Mouse (Mus musculus): Measurements from ENCODE around the gene Olfr1037.
"Not testable (repeated sequence)": the region's sequence is repeated elsewhere in the genome, so short reads cannot be mapped to it uniquely, and the experiment has no call there.

Olfr1037 gene

DNA sequence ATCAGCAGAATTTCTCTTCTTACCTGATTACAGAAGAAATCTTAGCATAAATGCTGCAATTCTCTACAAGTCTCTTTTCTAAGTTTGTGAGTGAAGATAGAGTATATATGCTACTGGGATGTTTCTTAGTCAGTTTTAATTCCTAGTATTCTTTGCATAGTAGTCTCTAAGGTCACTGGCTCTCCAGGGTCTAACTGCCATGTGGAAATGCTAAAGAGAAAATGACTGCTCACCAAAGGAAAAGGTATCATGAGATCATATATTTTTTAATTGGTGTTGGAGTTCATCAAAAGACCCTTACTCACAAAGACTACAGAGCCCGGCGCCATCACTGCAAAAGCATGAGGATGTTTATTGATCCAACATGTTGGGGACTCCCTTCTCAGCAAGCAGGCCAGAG, at the start of gene Olfr1037:
Gene Olfr1037 (minus strand): TSS at position 101 of the 400 bp plus-strand sequence.
- Histone ChIP-seq H3K36me3 (ENCODE audit: insufficient read depth, low read length) (no peaks in the 10 kb centered on the region), H3K9me3 (ENCODE audit: low read length) (no peaks in the 10 kb centered on the region), H3K27me3 (ENCODE audit: insufficient read depth, low read length) (no peaks in the 10 kb centered on the region), H3K4me3 (replicated peaks; ENCODE audit: low read length) (no peak within 1 kb of the TSS), H3K4me1 (replicated peaks; ENCODE audit: low read depth, low read length) (no peaks in the 10 kb centered on the region)
- TF ChIP-seq POU5F1 (IDR thresholded peaks at IDR 0.05; ENCODE audit: borderline replicate concordance, low read length) (no peak), CTCF (conservative IDR thresholded peaks at IDR 0.05; ENCODE audit: low read length) (no peak), NANOG (IDR thresholded peaks at IDR 0.05; ENCODE audit: borderline replicate concordance, low read length) (no peak)

DNA sequence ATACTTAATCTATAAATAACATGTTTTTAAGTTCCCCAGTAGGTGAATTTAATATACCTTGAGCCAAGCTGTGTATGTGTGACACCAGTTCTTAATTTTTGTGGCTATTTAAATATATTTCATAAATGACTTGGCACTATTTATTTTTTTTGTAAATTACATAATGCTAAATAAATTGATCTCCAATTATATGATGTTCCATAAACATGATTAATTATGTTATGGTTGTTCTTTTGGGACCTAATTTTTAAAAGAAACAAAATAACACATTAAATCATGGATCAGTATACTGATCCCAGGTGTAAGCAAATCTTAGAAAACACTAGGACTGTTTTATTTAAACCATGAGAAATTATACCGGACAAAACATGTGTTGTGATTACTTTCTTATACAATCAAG, 48.6 kb upstream of the Olfr1037 start, which contains the start of gene Olfr1039:
Gene Olfr1039 (minus strand): TSS at position 101 of the 400 bp plus-strand sequence.
- Histone ChIP-seq H3K4me3 (replicated peaks; ENCODE audit: low read length) (no peak within 1 kb of the TSS), H3K36me3 (ENCODE audit: insufficient read depth, low read length) (no peaks in the 10 kb centered on the region), H3K4me1 (replicated peaks; ENCODE audit: low read depth, low read length) (no peaks in the 10 kb centered on the region), H3K9me3 (ENCODE audit: low read length) (no peaks in the 10 kb centered on the region), H3K27me3 (ENCODE audit: insufficient read depth, low read length) (no peaks in the 10 kb centered on the region)
- no peak for TF ChIP-seq POU5F1 (IDR thresholded peaks at IDR 0.05; ENCODE audit: borderline replicate concordance, low read length)
- TF ChIP-seq CTCF (conservative IDR thresholded peaks at IDR 0.05; ENCODE audit: low read length), result no peak
- TF ChIP-seq NANOG (IDR thresholded peaks at IDR 0.05; ENCODE audit: borderline replicate concordance, low read length), result no peak

DNA sequence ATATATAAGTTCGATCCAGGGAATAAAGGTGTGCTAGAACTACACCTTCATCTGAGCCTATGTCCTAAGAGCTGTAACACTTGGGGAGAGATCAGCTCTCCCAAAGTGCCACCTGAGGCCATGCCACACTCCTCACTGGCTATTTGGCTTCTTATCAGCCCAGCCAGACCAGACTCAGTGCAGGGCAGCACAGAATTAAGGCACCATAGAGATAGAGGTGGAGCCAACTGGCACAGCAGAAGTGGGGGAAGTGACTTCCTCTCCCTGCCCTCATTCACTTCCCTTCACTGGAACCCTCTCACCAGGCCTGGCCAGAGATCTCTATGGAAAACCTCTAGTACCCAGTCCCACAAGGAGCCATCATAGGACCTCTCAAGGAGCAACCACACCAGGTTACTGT, 6.7 kb downstream of the Olfr1037 start:
- not testable (repeated sequence) for H3K36me3 ChIP-seq (ENCODE audit: insufficient read depth, low read length); H3K27me3 ChIP-seq (ENCODE audit: insufficient read depth, low read length); H3K9me3 ChIP-seq (ENCODE audit: low read length); H3K4me1 ChIP-seq (replicated peaks; ENCODE audit: low read depth, low read length); H3K4me3 ChIP-seq (replicated peaks; ENCODE audit: low read length)

DNA sequence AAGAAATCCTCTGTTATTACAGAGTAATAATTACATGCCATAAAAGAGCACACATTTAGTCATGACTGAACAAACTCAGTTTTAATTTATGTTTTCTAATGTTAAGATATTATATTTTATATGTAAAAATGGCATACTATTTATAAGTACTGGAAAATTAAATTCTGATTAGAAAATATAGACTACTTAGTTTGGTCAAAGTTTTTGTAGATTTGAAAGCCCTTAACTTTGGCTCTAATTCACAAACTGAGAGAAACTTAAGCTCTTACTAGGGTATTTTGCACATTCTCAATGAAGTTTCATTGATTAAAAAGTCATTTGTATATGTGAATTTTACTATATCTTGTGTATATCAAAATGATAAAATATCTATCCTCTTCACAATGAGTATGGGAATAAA, 13.5 kb downstream of the Olfr1037 start, which contains the start of gene Olfr1036:
Gene Olfr1036 (plus strand): TSS at position 301 of the 400 bp plus-strand sequence.
- H3K4me1 ChIP-seq (replicated peaks; ENCODE audit: low read depth, low read length); H3K27me3 ChIP-seq (ENCODE audit: insufficient read depth, low read length); H3K4me3 ChIP-seq (replicated peaks; ENCODE audit: low read length); H3K36me3 ChIP-seq (ENCODE audit: insufficient read depth, low read length): not testable (repeated sequence)
- peaks cover 17% of the 10 kb centered on the region for H3K9me3 ChIP-seq (ENCODE audit: low read length)

DNA sequence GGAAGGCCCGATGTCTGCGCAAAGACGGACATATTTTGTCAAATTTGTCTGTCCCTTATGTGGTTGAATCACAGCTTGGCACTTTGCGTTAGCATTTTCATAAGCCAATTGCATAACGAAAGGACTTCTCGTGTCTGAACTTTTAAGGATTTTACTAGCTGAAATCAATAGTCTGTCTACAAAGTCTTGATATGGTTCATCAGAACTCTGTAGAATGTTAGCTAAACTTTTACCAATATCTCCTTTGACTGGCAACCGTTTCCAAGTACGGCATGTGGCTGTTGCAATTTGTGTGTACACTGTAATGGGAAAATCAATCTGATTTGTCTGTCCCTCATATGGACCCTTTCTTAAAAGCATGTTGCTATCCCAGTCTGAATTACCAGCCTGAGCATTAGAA, 17.0 kb downstream of the Olfr1037 start:
- peaks cover 31% of the 10 kb centered on the region for H3K9me3 ChIP-seq (ENCODE audit: low read length)
- TF ChIP-seq CTCF (conservative IDR thresholded peaks at IDR 0.05; ENCODE audit: low read length) (no peak), POU5F1 (IDR thresholded peaks at IDR 0.05; ENCODE audit: borderline replicate concordance, low read length) (no peak), NANOG (IDR thresholded peaks at IDR 0.05; ENCODE audit: borderline replicate concordance, low read length) (no peak)
- H3K4me1 ChIP-seq (replicated peaks; ENCODE audit: low read depth, low read length), result no peaks in the 10 kb centered on the region
- no peaks in the 10 kb centered on the region for H3K27me3 ChIP-seq (ENCODE audit: insufficient read depth, low read length)
- H3K36me3 ChIP-seq (ENCODE audit: insufficient read depth, low read length), result no peaks in the 10 kb centered on the region
- H3K4me3 ChIP-seq (replicated peaks; ENCODE audit: low read length), result no peak overlapping the region

DNA sequence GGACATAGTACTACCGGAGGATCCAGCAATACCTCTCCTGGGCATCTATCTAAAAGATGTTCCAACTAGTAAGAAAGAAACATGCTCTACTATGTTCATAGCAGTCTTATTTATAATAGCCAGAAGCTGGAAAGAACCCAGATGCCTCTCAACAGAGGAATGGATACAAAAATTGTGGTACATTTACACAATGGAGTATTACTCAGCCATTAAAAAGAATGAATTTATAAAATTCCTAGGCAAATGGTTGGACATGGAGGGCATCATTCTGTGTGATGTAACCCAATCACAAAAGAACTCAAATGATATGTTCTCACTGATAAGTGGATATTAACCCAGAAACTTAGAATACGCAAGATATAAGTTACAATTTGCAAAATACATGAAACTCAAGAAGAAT, 23.4 kb downstream of the Olfr1037 start:
- H3K4me3 ChIP-seq (replicated peaks; ENCODE audit: low read length); H3K27me3 ChIP-seq (ENCODE audit: insufficient read depth, low read length); H3K36me3 ChIP-seq (ENCODE audit: insufficient read depth, low read length); H3K4me1 ChIP-seq (replicated peaks; ENCODE audit: low read depth, low read length): not testable (repeated sequence)
- peaks cover 38% of the 10 kb centered on the region for H3K9me3 ChIP-seq (ENCODE audit: low read length)

DNA sequence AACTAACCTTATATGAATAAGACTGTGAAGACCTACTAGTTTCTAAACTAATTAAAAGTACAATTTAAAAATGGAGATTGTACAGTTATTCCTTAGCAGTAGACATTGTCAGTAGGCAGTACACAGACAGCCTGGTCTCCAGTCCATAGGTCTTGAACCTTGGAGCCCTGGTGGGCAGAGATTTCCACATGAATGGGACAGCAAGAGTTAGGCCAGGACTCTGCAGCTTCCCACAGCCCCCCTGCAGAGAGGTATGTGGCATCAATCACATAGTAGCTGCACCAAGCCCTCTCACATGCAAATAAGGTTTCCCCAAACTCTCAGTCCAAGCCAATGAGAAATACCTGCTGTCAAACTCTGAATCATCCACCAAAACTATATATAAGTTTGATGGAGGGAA, 36.4 kb downstream of the Olfr1037 start:
- peak; percentile 33; the same call in 1 of the 2 replicates for TF ChIP-seq NANOG (IDR thresholded peaks at IDR 0.05; ENCODE audit: borderline replicate concordance, low read length)
- H3K4me1 ChIP-seq (replicated peaks; ENCODE audit: low read depth, low read length); H3K27me3 ChIP-seq (ENCODE audit: insufficient read depth, low read length); H3K9me3 ChIP-seq (ENCODE audit: low read length); H3K36me3 ChIP-seq (ENCODE audit: insufficient read depth, low read length); H3K4me3 ChIP-seq (replicated peaks; ENCODE audit: low read length): not testable (repeated sequence)

DNA sequence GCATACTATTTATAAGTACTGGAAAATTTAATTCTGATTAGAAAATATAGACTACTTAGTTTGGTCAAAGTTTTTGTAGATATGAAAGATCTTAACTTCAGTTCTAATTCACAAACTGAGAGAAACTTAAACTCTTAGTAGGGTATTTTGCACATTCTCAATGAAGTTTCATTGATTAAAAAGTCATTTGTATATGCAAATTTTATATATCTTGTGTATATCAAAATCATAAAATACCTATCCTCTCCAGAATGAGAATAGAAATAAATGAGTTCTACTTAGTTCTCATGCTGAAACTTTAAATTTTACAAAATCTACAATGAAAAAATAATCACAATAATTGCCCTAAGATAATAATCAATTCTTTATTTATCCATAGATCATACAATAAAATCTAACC, 41.6 kb downstream of the Olfr1037 start, which contains the start of gene Olfr1034:
Gene Olfr1034 (plus strand): TSS at position 301 of the 400 bp plus-strand sequence.
- Histone ChIP-seq H3K36me3 (ENCODE audit: insufficient read depth, low read length) (no peaks in the 10 kb centered on the region), H3K4me3 (replicated peaks; ENCODE audit: low read length) (no peak within 1 kb of the TSS), H3K4me1 (replicated peaks; ENCODE audit: low read depth, low read length) (peaks cover 4% of the 10 kb centered on the region; the same call in 1 of the 2 replicates), H3K9me3 (ENCODE audit: low read length) (no peaks in the 10 kb centered on the region), H3K27me3 (ENCODE audit: insufficient read depth, low read length) (no peaks in the 10 kb centered on the region)
- TF ChIP-seq NANOG (IDR thresholded peaks at IDR 0.05; ENCODE audit: borderline replicate concordance, low read length), result no peak
- TF ChIP-seq CTCF (conservative IDR thresholded peaks at IDR 0.05; ENCODE audit: low read length), result no peak
- no peak for TF ChIP-seq POU5F1 (IDR thresholded peaks at IDR 0.05; ENCODE audit: borderline replicate concordance, low read length)
